Mouse (Mus musculus): ENCODE measurements at regions not wholly inside any gene's neighbourhood (a gene's known extent, or its start where the extent isn't known, plus 50 kb on each side); places are given as distances from the start of the nearest gene placed in this dataset.

DNA sequence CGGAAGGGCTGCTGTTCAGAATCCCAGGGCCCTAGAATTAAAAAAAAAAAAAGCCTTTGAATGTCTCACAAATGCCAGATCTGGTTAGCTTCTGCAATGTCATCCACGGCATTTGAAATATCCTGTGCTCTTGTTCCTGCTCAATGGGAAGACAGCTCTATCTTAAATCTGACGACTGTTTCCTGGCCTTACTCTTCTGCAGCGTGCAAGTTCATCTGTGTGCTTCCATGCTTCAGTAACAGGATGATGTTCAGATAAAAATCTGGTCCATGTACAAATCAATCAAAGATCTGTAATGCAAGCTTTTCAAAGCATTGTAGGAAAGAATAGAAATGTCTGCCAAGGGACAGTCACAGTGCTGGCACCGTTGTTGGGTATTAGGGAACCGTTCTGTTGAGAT is 738.4 kb downstream of the 4930447A16Rik start:
- no peak for TF ChIP-seq CTCF (IDR thresholded peaks at IDR 0.05; ENCODE audit: borderline replicate concordance, extremely low read depth, insufficient read depth, insufficient read length)
- TF ChIP-seq POLR2A (IDR thresholded peaks at IDR 0.05; ENCODE audit: borderline replicate concordance, extremely low read depth, insufficient read depth, insufficient read length, poor library complexity, severe bottlenecking): no peak

Measured in brain, embryonic 14.5 days (tissue).